Mouse (Mus musculus) kidney, adult 9 months (tissue): ENCODE measurements at regions not wholly inside any gene's neighbourhood (a gene's known extent, or its start where the extent isn't known, plus 50 kb on each side); places are given as distances from the start of the nearest gene placed in this dataset.
"Not testable (repeated sequence)": the region's sequence is repeated elsewhere in the genome, so short reads cannot be mapped to it uniquely, and the experiment has no call there.

Experiments used
- DNase-seq: peaks from one replicate; pipeline ENCODE4 v3.0.0; 2022

- DNase-seq, result no peak
Measured at GRCm38 (mm10) chr17:47269053-47269891, 99.4 kb upstream of the Mrps10 start.

GRCm38 (mm10) chr17:47267843-47268242, 100.8 kb upstream of the Mrps10 start:
- no peak for DNase-seq

GRCm38 (mm10) chr17:47267076-47267475, 101.6 kb upstream of the Mrps10 start:
- no peak for DNase-seq

GRCm38 (mm10) chr17:47266335-47266734, 102.4 kb upstream of the Mrps10 start:
- no peak for DNase-seq

- no peak for DNase-seq
Measured at GRCm38 (mm10) chr17:47262986-47263385, 105.7 kb upstream of the Mrps10 start.

GRCm38 (mm10) chr17:47262141-47262540, 106.5 kb upstream of the Mrps10 start:
- no peak for DNase-seq

GRCm38 (mm10) chr17:47260976-47261375, 107.7 kb upstream of the Mrps10 start:
- DNase-seq, result no peak

GRCm38 (mm10) chr17:47258296-47258695, 110.4 kb upstream of the Mrps10 start:
- no peak for DNase-seq

- no peak for DNase-seq
Measured at GRCm38 (mm10) chr17:47255209-47255608, 113.5 kb upstream of the Mrps10 start.

GRCm38 (mm10) chr17:47254026-47254425, 114.7 kb upstream of the Mrps10 start:
- DNase-seq, result no peak

- peak; percentile 21 for DNase-seq
Measured at GRCm38 (mm10) chr17:47250001-47250400, 118.7 kb upstream of the Mrps10 start.

- DNase-seq, result no peak
Measured at GRCm38 (mm10) chr17:47249176-47249575, 119.5 kb upstream of the Mrps10 start.

GRCm38 (mm10) chr17:47248053-47248452, 120.6 kb upstream of the Mrps10 start:
- DNase-seq, result no peak

- DNase-seq, result no peak
Measured at GRCm38 (mm10) chr17:47247516-47247915, 121.2 kb upstream of the Mrps10 start.

- no peak for DNase-seq
Measured at GRCm38 (mm10) chr17:47246605-47247004, 122.1 kb upstream of the Mrps10 start.

- no peak for DNase-seq
Measured at GRCm38 (mm10) chr17:47245635-47246034, 123.1 kb upstream of the Mrps10 start.

- DNase-seq, result no peak
Measured at GRCm38 (mm10) chr17:47239086-47239485, 129.6 kb upstream of the Mrps10 start.

- DNase-seq, result not testable (repeated sequence)
Measured at GRCm38 (mm10) chr17:47237881-47238280, 130.8 kb upstream of the Mrps10 start.

- no peak for DNase-seq
Measured at GRCm38 (mm10) chr17:47234343-47234742, 134.3 kb upstream of the Mrps10 start.

- DNase-seq, result no peak
Measured at GRCm38 (mm10) chr17:47233003-47233678, 135.5 kb upstream of the Mrps10 start.

- no peak for DNase-seq
Measured at GRCm38 (mm10) chr17:47230715-47231114, 138.0 kb upstream of the Mrps10 start.

- no peak for DNase-seq
Measured at GRCm38 (mm10) chr17:47226391-47226790, 142.3 kb upstream of the Mrps10 start.

GRCm38 (mm10) chr17:47225306-47226269, 143.1 kb upstream of the Mrps10 start:
- no peak for DNase-seq
